Mouse (Mus musculus) hindbrain, embryonic 16.5 days (tissue): ENCODE results near the gene Ugp2. TPM values are rescaled to one million over a fixed set of nuclear protein-coding genes. Genes with fewer than 3 reads are reported as not detected.

Experiments
- ATAC-seq: fragments of 200-750 bp; cut with Nextera tagmentation; 2 replicates; pipeline ENCODE4 v1.8.0; 2017; ENCODE audit warnings: moderate TSS enrichment, moderate library complexity
- H3K27ac ChIP-seq: fragments of 300-500 bp; sonication (generic); 2 replicates; pipeline ENCODE4 v1.5.1; 2014; ENCODE audit warnings: low read depth, mild to moderate bottlenecking, control low read depth, low read length, moderate library complexity
- H3K27me3 ChIP-seq: fragments of 300-500 bp; sonication (generic); replicated peaks from 2 replicates; pipeline ENCODE4 v1.6.1; 2014; ENCODE audit warnings: low read length; ENCODE audit not compliant: control insufficient read depth, insufficient read depth
- H3K36me3 ChIP-seq: fragments of 300-500 bp; sonication (generic); 2 replicates; pipeline ENCODE4 v1.6.1; 2014; ENCODE audit warnings: mild to moderate bottlenecking, low read length, moderate library complexity, mixed read lengths; ENCODE audit not compliant: control insufficient read depth, insufficient read depth
- H3K4me1 ChIP-seq: fragments of 300-500 bp; sonication (generic); 2 replicates; pipeline ENCODE4 v1.6.1; 2014; ENCODE audit warnings: low read depth, low read length; ENCODE audit not compliant: control insufficient read depth, insufficient read depth
- H3K4me2 ChIP-seq: fragments of 300-500 bp; sonication (generic); 2 replicates; pipeline ENCODE4 v1.6.1; 2014; ENCODE audit warnings: mild to moderate bottlenecking, low read length, control low read depth, moderate library complexity
- H3K4me3 ChIP-seq: fragments of 300-500 bp; sonication (generic); 2 replicates; pipeline ENCODE4 v1.5.1; 2014; ENCODE audit warnings: mild to moderate bottlenecking, low read length, control low read depth, moderate library complexity
- H3K9ac ChIP-seq: fragments of 300-500 bp; sonication (generic); 2 replicates; pipeline ENCODE4 v1.6.1; 2014; ENCODE audit warnings: low read depth, mild to moderate bottlenecking, control low read depth, low read length, moderate library complexity
- H3K9me3 ChIP-seq: fragments of 300-500 bp; sonication (generic); 2 replicates; pipeline ENCODE4 v1.6.1; 2014; ENCODE audit warnings: mild to moderate bottlenecking, low read length, moderate library complexity; ENCODE audit not compliant: control insufficient read depth
- WGBS: fragments of 180-500 bp; shearing (Covaris S2); extraction: QIAGEN DNeasy Blood & Tissue Kit; methylation state at CpG from one replicate; pipeline ENCODE4 v1.1.7; 2014; 5-methylcytosine and 5-hydroxymethylcytosine counted together
- polyA plus RNA-seq: library from polyadenylated mRNA; unstranded; fragments of >200 nt; fragmentation: Nextera tagmentation; extraction: Ambion mirVana; gene quantifications from 2 replicates; pipeline ENCODE4 v1.2.1, GENCODE M21; 2015

The Ugp2 gene
- polyA plus RNA-seq, 1 experiment from 2014 or later: 76.2 TPM

DNA sequence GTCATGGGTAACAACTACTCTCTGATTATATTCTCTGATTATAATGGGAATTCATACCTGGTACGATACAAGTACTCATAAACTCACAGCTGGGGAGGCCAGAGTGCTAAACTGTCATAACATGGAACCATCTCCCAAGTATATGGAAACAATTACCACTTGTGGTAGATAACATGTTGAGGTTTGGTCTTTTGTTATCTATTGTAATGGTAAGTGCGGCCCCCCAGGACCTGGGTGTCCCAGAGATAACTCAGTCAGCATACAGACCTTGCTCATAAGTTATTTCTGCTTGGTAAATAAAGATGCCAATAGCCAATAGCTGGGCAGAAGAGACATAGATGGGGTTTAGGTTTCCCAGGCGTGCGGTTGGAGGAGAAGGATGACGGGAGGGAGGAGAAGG, 27.5 kb downstream of the Ugp2 start:
- Histone ChIP-seq H3K36me3 (peaks cover 4% of the 10 kb centered on the region; the same call in 1 of the 2 replicates), H3K27me3 (no peaks in the 10 kb centered on the region), H3K4me2 (no peak overlapping the region), H3K4me1 (no peaks in the 10 kb centered on the region), H3K27ac (no peak overlapping the region), H3K4me3 (no peak overlapping the region), H3K9me3 (no peaks in the 10 kb centered on the region), H3K9ac (no peak overlapping the region)
- ATAC-seq: no peak
- whole genome bisulfite sequencing: 95% methylated on average over 5 of the region's 5 CpGs

DNA sequence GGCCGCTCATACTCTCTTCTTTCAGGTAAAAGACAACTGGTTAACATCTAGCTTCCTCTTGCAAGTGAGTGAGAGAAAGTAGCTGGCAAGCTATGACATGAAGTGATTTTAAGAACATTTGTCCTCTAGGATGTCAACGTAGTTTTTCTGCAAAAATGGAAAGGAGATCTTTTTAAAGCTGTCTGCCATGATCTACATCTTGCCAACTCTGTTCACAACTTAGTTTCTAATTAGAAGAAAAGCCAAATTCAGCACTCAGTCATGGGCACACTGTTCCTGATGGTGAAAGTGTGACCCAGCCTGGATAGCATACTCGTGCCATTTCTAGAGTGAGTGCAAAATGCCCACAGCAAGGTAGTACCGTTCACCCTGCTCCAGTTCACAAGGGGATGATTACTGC, 31.9 kb downstream of the Ugp2 start:
- H3K4me2 ChIP-seq: no peak overlapping the region
- no peaks in the 10 kb centered on the region for H3K4me1 ChIP-seq
- no peaks in the 10 kb centered on the region for H3K9me3 ChIP-seq
- H3K27ac ChIP-seq: no peak overlapping the region
- H3K36me3 ChIP-seq: peaks cover 6% of the 10 kb centered on the region; the same call in 1 of the 2 replicates
- H3K9ac ChIP-seq: no peak overlapping the region
- ATAC-seq: no peak
- WGBS: 89% methylated on average over 4 of the region's 4 CpGs
- H3K4me3 ChIP-seq: no peak overlapping the region
- no peaks in the 10 kb centered on the region for H3K27me3 ChIP-seq

DNA sequence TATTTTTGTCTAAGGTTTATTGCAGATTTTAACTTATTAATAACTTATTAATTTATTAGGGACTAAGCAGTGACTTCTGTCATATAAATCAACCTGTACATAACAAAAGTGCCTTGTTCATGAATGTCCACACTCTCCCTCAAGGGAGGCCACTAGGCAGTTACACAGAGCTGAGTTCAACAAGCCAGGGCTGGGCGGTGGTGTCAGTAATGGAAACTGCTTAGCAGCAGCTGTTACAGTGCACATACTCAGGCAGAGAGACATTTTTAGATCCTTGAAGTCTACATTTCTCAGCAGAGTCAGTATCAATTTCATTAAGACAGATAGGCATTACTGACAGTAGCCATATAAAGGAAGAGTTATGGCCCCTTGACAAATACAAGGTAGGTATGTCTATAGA, 33.1 kb downstream of the Ugp2 start:
- Histone ChIP-seq H3K9ac (no peak overlapping the region), H3K9me3 (no peaks in the 10 kb centered on the region), H3K4me3 (no peak overlapping the region), H3K4me2 (no peak overlapping the region), H3K27ac (no peak overlapping the region), H3K36me3 (peaks cover 3% of the 10 kb centered on the region; the same call in 1 of the 2 replicates), H3K27me3 (no peaks in the 10 kb centered on the region), H3K4me1 (no peaks in the 10 kb centered on the region)
- WGBS: 94% methylated on average over 1 of the region's 1 CpGs
- no peak for ATAC-seq

DNA sequence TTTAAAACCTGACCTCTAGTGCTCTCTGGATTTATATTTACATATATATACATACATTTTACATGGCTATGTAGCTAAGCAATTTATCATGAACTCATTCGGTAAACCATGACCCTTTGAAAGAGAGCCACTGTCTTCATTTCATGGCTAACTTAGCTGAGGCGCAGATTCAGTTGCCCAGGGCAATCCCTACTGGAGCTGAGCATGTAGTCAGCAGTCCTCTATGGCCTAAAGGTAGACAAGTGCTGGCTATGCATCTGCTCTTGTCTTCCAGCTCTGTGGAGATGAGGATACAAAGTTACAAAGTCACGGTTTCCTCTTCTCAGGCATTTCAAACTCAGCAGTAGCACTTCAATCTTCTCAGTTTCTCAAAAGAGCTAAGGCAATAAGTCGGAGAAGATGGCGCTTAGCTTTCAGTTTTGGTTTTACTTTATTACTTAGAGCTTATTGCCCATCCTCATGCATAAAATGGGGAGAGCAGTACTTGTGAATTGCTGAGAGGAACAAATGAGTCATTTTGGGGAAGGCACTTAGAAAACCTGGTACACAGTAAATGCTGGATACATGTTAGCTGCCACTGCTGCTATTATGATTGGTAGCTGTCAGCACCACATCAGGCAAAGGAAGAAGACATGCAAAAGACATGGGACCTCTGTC, 38.2 kb downstream of the Ugp2 start:
- WGBS: 90% methylated on average over 5 of the region's 5 CpGs
- H3K9ac ChIP-seq: no peak overlapping the region
- peaks cover 12% of the 10 kb centered on the region for H3K36me3 ChIP-seq

DNA sequence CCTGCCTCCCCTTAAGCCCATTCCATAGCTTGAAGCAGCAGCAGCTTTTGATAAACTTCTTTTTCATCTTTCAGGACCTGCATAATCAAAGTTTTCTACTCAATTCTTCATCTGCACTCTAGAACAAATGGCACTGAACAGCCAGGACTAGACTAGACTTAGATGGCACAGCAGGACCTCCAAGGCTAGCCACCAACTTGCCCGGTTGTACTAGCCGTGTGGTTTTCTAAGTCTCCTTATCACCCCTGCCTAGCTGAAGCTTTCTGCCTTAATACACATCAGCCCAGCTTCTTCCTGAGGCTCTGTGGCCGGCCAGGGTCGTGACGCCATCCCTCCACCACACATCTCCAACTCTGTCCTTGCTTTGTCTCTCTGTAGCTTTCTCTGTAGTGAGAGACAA, 42.9 kb downstream of the Ugp2 start:
- Histone ChIP-seq H3K9ac (no peak overlapping the region), H3K4me2 (no peak overlapping the region), H3K27ac (no peak overlapping the region), H3K27me3 (no peaks in the 10 kb centered on the region), H3K9me3 (no peaks in the 10 kb centered on the region), H3K4me3 (no peak overlapping the region), H3K36me3 (peaks cover 10% of the 10 kb centered on the region), H3K4me1 (no peaks in the 10 kb centered on the region)
- ATAC-seq: no peak
- 95% methylated on average over 5 of the region's 5 CpGs for WGBS

More for the DNA sequence above, 38.2 kb downstream of the Ugp2 start:
- H3K27ac ChIP-seq: no peak overlapping the region
- no peak for ATAC-seq
- no peaks in the 10 kb centered on the region for H3K27me3 ChIP-seq
- no peaks in the 10 kb centered on the region for H3K9me3 ChIP-seq
- H3K4me3 ChIP-seq: no peak overlapping the region
- no peaks in the 10 kb centered on the region for H3K4me1 ChIP-seq
- no peak overlapping the region for H3K4me2 ChIP-seq

DNA sequence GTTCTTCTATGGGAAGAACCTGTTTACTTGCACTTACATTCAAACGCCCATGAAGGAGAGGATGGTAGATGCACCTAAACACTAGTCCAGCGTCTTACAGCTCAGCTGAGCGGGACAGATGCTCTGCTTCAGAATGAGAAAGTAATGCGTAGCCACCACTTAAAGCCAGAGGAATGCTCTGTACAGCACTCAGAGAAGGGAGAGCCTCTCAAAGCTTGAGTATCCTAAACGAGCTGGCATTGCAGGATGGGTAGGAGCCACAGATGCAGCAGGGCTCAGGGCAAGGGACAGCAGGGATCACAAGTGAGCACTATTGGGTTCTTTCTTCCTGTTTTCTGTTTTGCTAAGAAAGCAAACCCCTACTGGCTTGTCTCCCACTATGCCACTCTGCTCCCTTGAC, 43.5 kb downstream of the Ugp2 start:
- Histone ChIP-seq H3K4me2 (no peak overlapping the region), H3K27me3 (no peaks in the 10 kb centered on the region), H3K9ac (no peak overlapping the region), H3K9me3 (no peaks in the 10 kb centered on the region), H3K36me3 (peaks cover 10% of the 10 kb centered on the region), H3K27ac (no peak overlapping the region), H3K4me1 (no peaks in the 10 kb centered on the region), H3K4me3 (no peak overlapping the region)
- WGBS: 96% methylated on average over 5 of the region's 5 CpGs
- ATAC-seq: no peak

DNA sequence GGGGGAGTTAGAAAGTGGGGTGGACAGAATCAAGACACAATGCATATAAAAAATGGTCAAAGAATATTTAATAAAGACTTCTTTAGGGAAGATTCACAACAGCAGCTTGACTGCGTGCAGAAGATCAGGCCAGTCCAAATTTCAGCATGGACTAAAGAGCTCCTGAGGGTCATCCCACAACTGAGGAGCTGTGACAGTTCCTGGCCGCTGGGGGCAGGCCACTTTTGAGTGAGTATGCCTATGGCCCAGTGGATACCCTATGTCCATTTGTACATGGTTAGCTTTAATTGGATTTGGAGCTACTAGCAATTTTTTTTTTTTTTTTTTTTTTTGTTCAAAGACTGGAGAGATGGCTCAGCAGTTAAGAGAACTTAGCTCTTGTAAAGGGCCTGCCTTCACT, 44.2 kb downstream of the Ugp2 start:
- Histone ChIP-seq H3K4me1 (no peaks in the 10 kb centered on the region), H3K9ac (no peak overlapping the region), H3K27ac (no peak overlapping the region), H3K36me3 (peaks cover 12% of the 10 kb centered on the region), H3K27me3 (no peaks in the 10 kb centered on the region), H3K9me3 (no peaks in the 10 kb centered on the region), H3K4me2 (no peak overlapping the region), H3K4me3 (no peak overlapping the region)
- whole genome bisulfite sequencing: 64% methylated on average over 2 of the region's 2 CpGs
- no peak for ATAC-seq

DNA sequence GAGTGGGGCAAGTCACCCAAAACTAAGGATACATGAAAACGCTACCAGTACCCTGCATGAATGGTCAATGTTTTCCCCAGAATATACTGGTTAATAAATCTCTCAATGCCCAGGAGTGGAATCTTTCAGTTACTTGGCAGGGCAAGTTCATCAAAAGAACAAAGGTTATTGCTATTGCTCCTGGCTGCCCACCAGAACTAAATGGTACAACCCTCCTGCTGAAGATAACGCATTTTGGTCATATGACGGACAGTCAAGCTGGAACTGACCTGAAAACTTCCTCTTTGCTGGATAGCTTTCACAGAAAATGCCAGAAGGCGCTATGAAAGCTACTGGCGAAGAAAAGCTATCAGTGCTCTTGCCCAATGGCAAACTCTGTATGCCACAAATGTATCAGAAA, 45.2 kb downstream of the Ugp2 start:
- no peak for ATAC-seq
- 90% methylated on average over 5 of the region's 5 CpGs for WGBS
- Histone ChIP-seq H3K27me3 (no peaks in the 10 kb centered on the region), H3K36me3 (peaks cover 16% of the 10 kb centered on the region), H3K4me3 (no peak overlapping the region), H3K4me1 (no peaks in the 10 kb centered on the region), H3K27ac (no peak overlapping the region), H3K9ac (no peak overlapping the region), H3K4me2 (no peak overlapping the region), H3K9me3 (no peaks in the 10 kb centered on the region)

DNA sequence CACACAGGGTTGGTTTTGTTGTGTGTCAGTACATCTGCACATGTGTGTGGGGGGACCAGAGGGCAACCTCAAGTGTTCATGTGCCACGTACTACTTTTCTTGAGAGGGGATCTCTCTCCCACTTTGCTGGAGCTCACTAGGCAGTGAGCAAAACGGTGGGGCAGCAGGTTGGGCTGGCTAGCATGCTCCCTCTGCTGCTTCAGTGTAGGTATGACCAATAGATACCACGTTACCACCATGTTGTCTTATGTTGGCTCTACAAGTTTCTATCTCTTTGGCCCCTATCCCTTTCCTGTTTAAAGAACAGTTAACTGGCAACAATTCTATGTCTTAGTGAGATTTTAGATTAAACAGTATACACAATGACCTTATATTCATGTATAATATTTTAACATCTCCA, 48.7 kb downstream of the Ugp2 start:
- Histone ChIP-seq H3K4me1 (no peaks in the 10 kb centered on the region), H3K36me3 (peaks cover 6% of the 10 kb centered on the region), H3K27me3 (no peaks in the 10 kb centered on the region), H3K4me3 (no peak overlapping the region), H3K9me3 (no peaks in the 10 kb centered on the region), H3K9ac (no peak overlapping the region), H3K4me2 (no peak overlapping the region), H3K27ac (no peak overlapping the region)
- 84% methylated on average over 3 of the region's 3 CpGs for WGBS
- no peak for ATAC-seq

DNA sequence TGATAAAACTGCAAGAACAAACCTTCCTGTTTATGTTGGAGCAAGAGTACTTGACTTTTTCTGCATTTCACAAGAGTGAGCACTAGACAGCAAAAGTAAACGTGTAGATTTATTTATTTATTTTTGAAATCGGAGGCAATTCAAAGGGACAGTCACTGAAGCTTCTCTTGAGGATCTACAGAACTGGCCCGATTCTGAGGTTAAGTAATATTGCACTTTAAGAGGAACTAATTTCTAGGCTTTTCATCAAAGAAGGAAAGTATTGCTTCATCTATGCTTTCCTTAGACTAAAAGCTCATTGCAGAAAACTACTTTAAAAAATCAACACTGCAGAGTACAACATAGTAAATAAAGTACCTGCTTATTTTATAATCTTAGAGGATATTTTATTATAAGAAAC, 49.4 kb downstream of the Ugp2 start:
- no peak overlapping the region for H3K9ac ChIP-seq
- WGBS: 91% methylated on average over 3 of the region's 3 CpGs
- no peaks in the 10 kb centered on the region for H3K4me1 ChIP-seq
- no peak overlapping the region for H3K4me3 ChIP-seq
- no peaks in the 10 kb centered on the region for H3K9me3 ChIP-seq
- no peak for ATAC-seq
- H3K27ac ChIP-seq: no peak overlapping the region
- H3K36me3 ChIP-seq: peaks cover 6% of the 10 kb centered on the region
- H3K27me3 ChIP-seq: no peaks in the 10 kb centered on the region
- H3K4me2 ChIP-seq: no peak overlapping the region
